Mouse (Mus musculus): ENCODE measurements around the gene Hist1h4a.

Hist1h4a gene

DNA sequence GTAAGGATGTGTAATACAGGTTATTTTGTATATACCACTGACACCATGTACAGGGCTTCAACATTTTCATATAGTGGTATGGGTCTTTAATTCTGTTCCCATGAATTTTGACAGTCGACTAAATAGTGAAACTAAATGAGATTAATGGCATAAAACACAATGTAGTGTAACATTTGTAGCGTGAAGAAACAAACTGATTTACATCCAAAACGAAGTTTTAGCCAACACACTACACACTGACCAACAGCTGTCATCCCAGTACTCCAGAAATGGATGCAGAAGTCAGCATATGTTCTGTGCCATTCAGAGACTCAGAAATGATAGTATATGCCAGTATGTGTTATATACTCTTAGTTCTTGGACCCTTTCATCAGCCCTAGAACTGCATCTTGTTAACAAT is 3.1 kb downstream of the Hist1h4a start:
- 51% methylated on average over 3 of the region's 3 CpGs for WGBS

DNA sequence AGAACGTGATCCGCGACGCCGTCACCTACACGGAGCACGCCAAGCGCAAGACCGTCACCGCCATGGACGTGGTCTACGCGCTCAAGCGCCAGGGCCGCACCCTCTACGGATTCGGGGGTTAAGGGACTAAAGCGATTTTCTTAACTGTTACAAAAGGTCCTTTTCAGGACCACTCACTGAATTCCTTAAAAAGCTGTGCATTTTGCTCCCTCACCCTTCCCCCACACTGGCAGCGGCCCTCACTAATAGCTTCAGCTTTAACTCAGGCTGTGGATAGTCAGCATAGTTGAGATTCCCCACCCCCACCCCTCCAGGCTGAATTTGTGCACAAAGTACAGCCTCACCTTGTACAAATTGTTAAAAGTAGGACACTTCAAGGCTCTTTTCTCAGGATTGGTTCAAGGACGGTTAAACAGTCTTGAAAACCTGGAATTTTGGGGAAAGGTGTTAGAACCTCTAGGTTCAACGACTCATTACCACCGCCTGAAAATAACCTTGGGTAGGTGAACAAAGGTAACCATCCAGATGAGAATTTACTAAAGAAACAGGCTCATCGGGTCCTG is 3.7 kb downstream of the Hist1h4a start:
- 2% methylated on average over 18 of the region's 23 CpGs for WGBS

DNA sequence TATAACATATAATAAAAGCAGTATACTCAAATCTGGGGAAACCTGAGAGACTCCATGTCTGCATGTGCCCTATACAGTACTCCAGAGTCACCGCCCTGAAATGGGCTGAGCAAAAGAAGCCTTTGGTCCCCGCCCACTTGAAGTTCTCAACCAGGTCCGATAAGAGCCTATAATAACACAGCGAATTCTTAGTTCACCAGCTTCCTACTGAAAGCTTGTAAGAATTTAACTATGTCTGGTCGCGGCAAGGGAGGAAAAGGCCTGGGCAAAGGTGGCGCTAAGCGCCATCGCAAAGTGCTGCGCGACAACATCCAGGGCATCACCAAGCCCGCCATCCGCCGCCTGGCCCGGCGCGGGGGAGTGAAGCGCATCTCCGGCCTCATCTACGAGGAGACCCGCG is 4.2 kb downstream of the Hist1h4a start, which contains the start of gene Hist1h4b:
Hist1h4b (plus strand) TSS at position 224 of the 400 bp plus-strand sequence.
- WGBS = under 1% methylated on average over 21 of the region's 22 CpGs

- WGBS = 56% methylated on average over 4 of the region's 4 CpGs
Observed at GRCm38 (mm10) chr13:23753314-23754078, 7.5 kb downstream of the Hist1h4a start.

DNA sequence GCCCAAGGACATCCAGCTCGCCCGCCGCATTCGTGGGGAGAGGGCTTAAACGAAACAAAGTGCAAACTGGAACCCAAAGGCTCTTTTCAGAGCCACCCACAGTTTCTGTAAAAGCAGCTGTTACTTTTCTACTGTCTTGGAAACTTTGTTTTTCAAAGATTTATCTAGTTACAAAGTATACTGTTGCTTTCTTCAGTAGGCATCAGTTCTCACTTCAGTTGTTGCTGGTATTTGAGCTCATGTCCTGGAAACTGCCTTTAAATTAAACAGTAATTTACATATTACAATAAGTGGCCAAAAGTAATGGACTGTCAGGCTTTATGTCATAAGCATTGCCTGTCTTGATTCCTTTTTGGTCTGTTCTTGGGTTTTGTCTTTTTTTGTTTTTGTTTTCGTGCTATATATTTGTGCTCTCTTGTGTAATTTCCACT is 8.3 kb downstream of the Hist1h4a start:
- WGBS = 15% methylated on average over 6 of the region's 6 CpGs

DNA sequence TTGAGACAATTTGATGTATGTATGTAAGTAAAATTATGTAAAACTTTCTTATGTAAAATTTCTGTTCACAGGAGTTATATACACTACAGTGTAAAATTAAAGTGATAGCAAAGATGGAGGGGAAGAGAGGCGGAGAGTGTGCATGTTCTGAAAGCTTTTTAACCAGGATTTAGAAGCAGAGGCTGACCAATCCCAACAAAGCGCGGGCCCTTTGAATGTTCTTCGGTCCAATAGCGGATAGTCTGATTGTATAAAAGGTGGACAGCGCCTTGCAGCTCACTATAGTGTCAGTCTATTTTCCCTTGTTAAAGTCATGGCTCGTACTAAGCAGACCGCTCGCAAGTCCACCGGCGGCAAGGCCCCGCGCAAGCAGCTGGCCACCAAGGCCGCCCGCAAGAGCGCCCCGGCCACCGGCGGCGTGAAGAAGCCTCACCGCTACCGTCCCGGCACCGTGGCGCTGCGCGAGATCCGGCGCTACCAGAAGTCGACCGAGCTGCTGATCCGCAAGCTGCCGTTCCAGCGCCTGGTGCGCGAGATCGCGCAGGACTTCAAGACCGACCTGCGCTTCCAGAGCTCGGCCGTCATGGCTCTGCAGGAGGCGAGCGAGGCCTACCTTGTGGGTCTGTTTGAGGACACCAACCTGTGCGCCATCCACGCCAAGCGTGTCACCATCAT is 8.8 kb downstream of the Hist1h4a start, which contains the start of gene Hist1h3b:
Hist1h3b (plus strand) TSS at position 201 of the 675 bp plus-strand sequence.
- WGBS = under 1% methylated on average over 21 of the region's 47 CpGs

GRCm38 (mm10) chr13:23751478-23751956 is 9.5 kb downstream of the Hist1h4a start:
- under 1% methylated on average over 11 of the region's 11 CpGs for WGBS

DNA sequence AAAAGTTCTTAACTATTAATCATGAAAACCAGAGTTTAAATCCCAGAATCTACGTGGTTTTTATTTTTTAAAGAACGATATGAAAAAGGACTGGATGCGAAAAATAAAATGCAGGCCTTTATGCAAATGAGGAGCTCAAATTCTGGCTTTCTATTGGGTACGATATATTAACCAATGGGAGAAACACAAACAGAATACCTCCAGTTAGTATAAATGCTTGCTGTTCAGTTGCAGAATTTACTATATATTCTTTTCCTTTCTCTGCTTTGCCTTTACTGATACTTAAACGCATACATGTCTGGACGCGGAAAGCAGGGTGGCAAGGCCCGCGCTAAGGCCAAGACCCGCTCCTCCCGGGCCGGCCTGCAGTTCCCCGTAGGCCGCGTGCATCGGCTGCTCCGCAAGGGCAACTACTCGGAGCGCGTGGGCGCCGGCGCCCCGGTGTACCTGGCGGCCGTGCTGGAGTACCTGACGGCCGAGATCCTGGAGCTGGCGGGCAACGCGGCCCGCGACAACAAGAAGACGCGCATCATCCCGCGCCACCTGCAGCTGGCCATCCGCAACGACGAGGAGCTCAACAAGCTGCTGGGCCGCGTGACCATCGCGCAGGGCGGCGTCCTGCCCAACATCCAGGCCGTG is 10.1 kb downstream of the Hist1h4a start, which contains the start of gene Hist1h2ab:
Hist1h2ab (plus strand) TSS at position 288 of the 639 bp plus-strand sequence.
- under 1% methylated on average over 34 of the region's 47 CpGs for WGBS

DNA sequence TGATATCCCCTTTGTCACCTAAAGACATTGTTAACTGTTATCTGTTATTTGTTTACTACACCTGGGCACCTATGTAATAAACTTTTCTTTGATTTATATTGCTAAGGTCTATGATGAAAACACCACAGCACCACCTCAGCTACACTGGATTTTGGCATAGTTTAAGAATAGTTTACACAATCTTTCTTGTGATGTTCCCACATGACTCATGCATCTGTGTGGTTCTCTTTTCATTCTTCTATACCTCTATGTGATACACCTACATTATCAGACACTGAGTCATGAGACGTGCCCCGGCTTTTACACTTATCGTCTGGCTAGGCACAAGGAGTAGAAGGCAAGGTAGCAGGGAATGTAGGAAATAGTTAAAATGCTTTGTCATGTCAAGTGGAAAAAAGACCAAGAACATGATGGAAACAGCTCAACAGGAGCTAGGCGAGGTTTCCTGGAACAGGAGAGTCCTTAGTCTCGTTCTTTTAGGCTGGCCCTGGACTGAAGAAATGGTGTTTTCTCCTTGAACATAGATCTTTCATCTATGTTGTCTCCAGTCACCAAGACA is 11.4 kb downstream of the Hist1h4a start:
- 93% methylated on average over 5 of the region's 5 CpGs for WGBS

DNA sequence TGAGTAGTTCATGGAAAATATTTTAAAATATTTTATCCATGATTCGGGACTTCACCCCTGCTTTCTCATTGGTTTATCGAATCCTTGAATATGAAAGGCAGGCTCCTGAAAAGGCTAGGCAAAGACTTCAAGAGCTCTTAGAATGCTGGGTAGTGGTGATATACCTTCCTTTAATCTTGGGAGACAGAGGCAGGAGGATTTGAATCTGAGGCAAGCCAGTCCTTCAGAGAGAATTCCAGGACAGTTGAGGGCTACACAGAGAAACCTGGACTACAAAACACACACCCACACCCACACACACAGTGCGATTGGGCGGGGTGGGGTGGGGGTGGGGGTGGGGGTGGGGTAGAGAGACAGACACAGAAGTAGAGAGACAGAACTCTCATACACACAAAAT is 13.1 kb downstream of the Hist1h4a start:
- WGBS = 8% methylated on average over 4 of the region's 4 CpGs

DNA sequence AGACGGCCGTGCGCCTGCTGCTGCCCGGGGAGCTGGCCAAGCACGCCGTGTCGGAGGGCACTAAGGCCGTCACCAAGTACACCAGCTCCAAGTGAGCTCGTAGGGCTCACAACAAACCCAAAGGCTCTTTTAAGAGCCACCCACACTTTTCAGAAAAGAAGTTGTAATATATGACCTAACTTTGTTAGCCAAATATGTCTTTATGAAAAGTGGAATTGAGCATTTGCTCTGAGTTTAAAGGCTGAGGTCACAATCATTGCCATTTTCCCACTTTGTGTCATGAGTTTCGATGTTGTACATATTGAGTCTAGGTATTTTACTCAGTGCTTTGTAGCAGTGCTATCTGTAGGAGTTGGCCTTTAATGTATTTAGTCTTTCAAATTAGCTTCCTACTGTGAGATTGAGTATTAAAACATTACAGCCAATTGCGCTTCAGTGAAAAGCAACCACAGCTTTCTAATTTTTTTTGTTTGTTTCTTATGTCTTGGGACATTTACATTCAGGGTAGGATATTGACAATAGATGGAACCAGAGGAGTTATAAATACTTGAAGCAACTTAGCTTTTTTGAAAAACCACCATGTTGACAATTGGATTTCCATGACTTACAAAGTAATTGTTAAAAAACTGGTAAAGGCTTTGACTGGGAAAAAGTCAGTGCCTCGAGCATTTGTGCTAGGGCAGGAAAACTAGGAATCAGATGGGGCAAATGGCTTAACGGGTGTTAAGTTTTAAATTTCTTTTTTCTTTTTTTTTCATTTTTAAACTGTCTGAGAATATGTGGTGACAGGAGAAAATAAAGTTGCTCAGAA is 13.7 kb downstream of the Hist1h4a start:
- 6% methylated on average over 13 of the region's 13 CpGs for WGBS

DNA sequence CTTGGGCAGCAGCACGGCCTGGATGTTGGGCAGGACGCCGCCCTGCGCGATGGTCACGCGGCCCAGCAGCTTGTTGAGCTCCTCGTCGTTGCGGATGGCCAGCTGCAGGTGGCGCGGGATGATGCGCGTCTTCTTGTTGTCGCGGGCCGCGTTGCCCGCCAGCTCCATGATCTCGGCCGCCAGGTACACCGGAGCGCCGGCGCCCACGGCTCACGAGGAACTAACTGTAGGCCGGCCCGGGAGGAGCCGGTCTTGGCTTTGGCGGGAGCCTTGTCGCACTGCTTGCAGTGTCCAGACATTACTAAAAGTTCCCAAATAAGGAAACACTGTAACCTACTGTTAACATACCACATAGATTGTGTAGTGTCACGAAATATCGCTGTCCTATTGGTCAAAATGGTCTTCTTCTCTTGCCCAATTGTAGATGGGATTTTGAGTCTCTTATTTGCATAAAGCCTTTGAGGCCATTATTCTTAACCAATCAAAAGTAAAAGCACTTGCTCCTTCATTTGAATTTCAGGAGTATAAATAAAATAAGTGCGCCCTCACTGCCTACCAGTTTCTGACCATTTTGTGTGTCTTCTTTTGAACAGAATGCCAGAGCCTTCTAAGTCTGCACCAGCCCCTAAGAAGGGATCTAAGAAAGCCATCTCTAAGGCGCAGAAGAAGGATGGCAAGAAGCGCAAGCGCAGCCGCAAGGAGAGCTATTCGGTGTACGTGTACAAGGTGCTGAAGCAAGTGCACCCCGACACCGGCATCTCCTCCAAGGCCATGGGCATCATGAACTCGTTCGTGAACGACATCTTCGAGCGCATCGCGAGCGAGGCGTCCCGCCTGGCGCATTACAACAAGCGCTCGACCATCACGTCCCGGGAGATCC is 14.6 kb downstream of the Hist1h4a start, which contains the start of gene Hist1h2bb:
Hist1h2bb (plus strand) TSS at position 534 of the 880 bp plus-strand sequence.
- WGBS = 1% methylated on average over 45 of the region's 58 CpGs

GRCm38 (mm10) chr13:23745381-23746161 is 15.5 kb downstream of the Hist1h4a start, which contains the start of gene Hist1h3c:
TSS of gene Hist1h3c (minus strand) at chr13:23745602.
- under 1% methylated on average over 26 of the region's 28 CpGs for WGBS

DNA sequence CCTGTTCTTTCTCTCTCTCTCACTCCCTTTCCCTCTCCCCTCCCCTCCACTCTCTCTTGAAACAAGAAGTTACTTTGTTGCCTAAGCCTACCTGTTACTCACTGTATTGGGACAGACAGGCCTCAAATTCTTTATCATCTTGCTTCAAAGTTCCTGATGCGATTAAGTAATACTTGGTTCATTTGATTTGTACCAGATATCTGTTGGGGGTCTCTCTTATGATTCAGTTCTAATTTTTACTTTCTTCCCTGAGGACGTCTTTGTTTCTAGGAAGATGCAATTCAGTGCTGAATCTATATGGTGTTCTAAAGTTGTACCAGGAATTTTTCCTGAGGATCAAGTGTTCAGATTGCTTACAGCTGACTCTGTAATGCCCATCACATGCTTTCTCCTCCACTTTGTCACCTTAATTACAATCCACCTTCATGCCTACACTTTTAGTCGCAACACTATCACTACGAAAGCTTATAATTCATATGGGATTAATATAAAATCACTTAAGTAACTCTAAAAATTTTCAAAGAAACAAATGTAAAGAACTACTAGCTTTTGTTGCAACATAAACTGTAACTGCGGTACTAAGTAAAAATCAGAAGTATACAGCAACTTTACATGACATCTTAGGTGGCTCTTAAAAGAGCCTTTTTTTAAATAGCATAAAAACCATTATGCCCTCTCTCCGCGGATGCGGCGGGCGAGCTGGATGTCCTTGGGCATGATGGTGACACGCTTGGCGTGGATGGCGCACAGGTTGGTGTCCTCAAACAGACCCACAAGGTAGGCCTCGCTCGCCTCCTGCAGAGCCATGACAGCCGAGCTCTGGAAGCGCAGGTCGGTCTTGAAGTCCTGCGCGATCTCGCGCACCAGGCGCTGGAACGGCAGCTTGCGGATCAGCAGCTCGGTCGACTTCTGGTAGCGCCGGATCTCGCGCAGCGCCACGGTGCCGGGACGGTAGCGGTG is 16.3 kb downstream of the Hist1h4a start:
- 11% methylated on average over 16 of the region's 36 CpGs for WGBS

DNA sequence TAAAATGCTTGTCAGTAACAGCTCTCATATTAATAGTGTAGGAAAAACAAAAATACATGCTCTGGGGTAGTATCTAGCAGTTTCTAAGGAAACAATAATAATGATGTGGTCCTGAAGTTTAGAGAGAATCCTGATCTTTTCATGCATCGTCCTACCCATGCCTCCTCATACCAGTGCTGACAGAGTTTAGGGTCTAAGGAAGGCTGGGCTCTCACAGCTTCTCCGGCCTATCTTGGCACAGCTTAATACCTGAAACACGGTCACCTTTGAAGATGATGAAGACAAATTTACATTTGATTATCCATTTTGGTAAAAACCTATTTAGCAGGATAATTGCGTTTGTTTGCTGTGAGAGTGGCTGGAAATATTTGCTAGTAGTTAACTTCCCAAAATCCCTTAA is 17.1 kb downstream of the Hist1h4a start:
- 56% methylated on average over 4 of the region's 4 CpGs for WGBS

DNA sequence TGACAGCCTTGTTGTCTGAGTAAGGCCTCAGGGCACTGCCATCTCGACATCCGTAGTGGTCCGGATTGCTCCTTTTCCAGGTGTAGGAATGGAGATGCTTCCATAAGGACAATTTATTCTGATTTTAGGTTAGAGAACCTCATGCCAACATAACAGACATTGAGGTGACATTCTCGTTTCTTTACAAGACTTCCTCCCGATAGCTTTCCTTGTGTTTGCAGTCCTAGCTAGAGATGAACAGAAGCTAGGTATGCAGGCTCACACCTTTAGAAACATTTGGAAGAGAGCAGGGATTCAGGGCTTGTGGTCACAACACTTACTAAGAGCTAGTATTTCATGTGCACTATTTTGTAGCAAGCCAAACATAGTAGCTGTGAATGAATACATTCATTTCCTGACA is 17.8 kb downstream of the Hist1h4a start:
- 79% methylated on average over 5 of the region's 5 CpGs for WGBS

GRCm38 (mm10) chr13:23740910-23741309 is 20.1 kb downstream of the Hist1h4a start:
- WGBS = 70% methylated on average over 5 of the region's 5 CpGs

Measured in cerebral cortex, adult 2 months (tissue).